Mouse (Mus musculus): ENCODE measurements at regions not wholly inside any gene's neighbourhood (a gene's known extent, or its start where the extent isn't known, plus 50 kb on each side); places are given as distances from the start of the nearest gene placed in this dataset.

DNA sequence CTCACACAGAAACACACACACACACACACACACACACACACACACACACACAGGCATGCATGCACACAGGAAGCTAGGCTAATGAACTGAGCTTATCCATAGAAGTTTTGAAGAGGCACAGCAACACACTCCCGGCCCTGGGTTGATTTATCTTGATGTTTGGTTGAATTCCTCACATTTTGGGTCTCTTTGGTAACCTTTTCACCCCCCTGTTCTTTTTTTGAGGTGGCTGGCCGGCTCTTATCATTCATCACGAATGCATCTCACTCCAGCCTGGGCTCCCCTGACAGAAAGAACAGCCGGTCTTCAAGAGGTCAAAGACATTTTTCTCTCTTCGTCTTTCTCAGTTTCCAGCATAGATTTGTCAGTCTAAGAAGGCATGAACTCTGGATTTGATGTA, 304.2 kb upstream of the Tbx3 start:
- Histone ChIP-seq H3K9me3 (replicated peaks; ENCODE audit: insufficient read depth, low read length) (no peaks in the 10 kb centered on the region), H3K36me3 (ENCODE audit: control insufficient read depth in 1 of 2, insufficient read depth in 2 of 2, low read length in 2 of 2) (no peaks in the 10 kb centered on the region)
- no peak for DNase-seq (ENCODE audit: low read depth, low spot score)

DNA sequence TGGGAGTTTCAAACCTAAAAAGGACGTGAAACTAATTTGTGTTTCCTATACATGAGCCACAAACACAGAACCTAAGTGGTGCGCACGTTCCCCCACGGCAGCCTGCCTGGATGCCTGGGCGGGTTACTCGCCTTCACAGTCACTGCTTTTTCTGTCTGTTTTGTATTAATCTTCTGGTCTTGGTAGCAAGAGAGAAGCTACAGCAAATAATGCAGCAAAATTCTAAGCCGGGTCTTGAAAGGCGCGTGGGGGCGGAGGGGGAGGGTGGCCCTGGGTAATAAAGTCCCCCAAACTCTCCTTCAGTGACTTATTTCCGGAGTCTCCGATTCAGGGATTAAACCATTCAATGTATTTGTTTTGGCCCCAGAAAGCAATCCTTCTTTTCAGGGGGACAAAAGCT, 300.0 kb upstream of the Tbx3 start:
- Histone ChIP-seq H3K9ac (ENCODE audit: control insufficient read depth, low read depth, low read length, poor library complexity, severe bottlenecking) (no peak overlapping the region), H3K36me3 (ENCODE audit: control insufficient read depth in 1 of 2, insufficient read depth in 2 of 2, low read length in 2 of 2) (no peaks in the 10 kb centered on the region), H3K79me2 (ENCODE audit: control insufficient read depth, insufficient read depth, low read length, poor library complexity) (no peaks in the 10 kb centered on the region), H3K27me3 (ENCODE audit: control insufficient read depth in 1 of 2, insufficient read depth in 2 of 2, low read length in 2 of 2) (no peaks in the 10 kb centered on the region), H3K9me3 (replicated peaks; ENCODE audit: insufficient read depth, low read length) (no peaks in the 10 kb centered on the region), H3K4me1 (ENCODE audit: control insufficient read depth in 1 of 2, insufficient read depth in 2 of 2, low read length in 2 of 2) (no peaks in the 10 kb centered on the region), H3K27ac (ENCODE audit: control insufficient read depth, low read depth, low read length) (no peak overlapping the region), H3K4me3 (ENCODE audit: control insufficient read depth in 1 of 2, insufficient read depth in 1 of 2, low read depth in 2 of 2, low read length in 2 of 2) (no peak overlapping the region)
- no peak for TF ChIP-seq MEF2A (IDR thresholded peaks at IDR 0.05; ENCODE audit: extremely low read depth, insufficient replicate concordance, low read depth, low read length, poor library complexity, severe bottlenecking)
- TF ChIP-seq CHD2 (IDR thresholded peaks at IDR 0.05; ENCODE audit: low read length): no peak
- TF ChIP-seq USF1 (IDR thresholded peaks at IDR 0.05; ENCODE audit: low read depth, low read length): no peak
- no peak for TF ChIP-seq MAFK (IDR thresholded peaks at IDR 0.05; ENCODE audit: borderline replicate concordance, low read depth, low read length)
- no peak for TF ChIP-seq ZMIZ1 (IDR thresholded peaks at IDR 0.05; ENCODE audit: low read depth, low read length)
- no peak for TF ChIP-seq ZNF384 (IDR thresholded peaks at IDR 0.05; ENCODE audit: low read depth, low read length)
- TF ChIP-seq MAX (IDR thresholded peaks at IDR 0.05; ENCODE audit: low read length): no peak
- TF ChIP-seq GABPA (IDR thresholded peaks at IDR 0.05; ENCODE audit: low read depth, low read length): no peak
- no peak for TF ChIP-seq USF2 (IDR thresholded peaks at IDR 0.05; ENCODE audit: borderline replicate concordance in 1 of 2, insufficient read depth in 1 of 2, low read depth in 1 of 2, low read length in 2 of 2)
- no peak for DNase-seq (ENCODE audit: low read depth, low spot score)

More for the DNA sequence above, 304.2 kb upstream of the Tbx3 start:
- Histone ChIP-seq H3K27ac (ENCODE audit: control insufficient read depth, low read depth, low read length) (no peak overlapping the region), H3K4me1 (ENCODE audit: control insufficient read depth in 1 of 2, insufficient read depth in 2 of 2, low read length in 2 of 2) (no peaks in the 10 kb centered on the region), H3K27me3 (ENCODE audit: control insufficient read depth in 1 of 2, insufficient read depth in 2 of 2, low read length in 2 of 2) (no peaks in the 10 kb centered on the region), H3K9ac (ENCODE audit: control insufficient read depth, low read depth, low read length, poor library complexity, severe bottlenecking) (no peak overlapping the region), H3K4me3 (ENCODE audit: control insufficient read depth in 1 of 2, insufficient read depth in 1 of 2, low read depth in 2 of 2, low read length in 2 of 2) (no peak overlapping the region), H3K79me2 (ENCODE audit: control insufficient read depth, insufficient read depth, low read length, poor library complexity) (no peaks in the 10 kb centered on the region)
- TF ChIP-seq GATA1 (IDR thresholded peaks at IDR 0.05; ENCODE audit: low read depth, low read length) (no peak), ZNF384 (IDR thresholded peaks at IDR 0.05; ENCODE audit: low read depth, low read length) (no peak), POLR2AphosphoS5 (IDR thresholded peaks at IDR 0.05; ENCODE audit: borderline replicate concordance, low read depth, low read length) (no peak), JUND (IDR thresholded peaks at IDR 0.05; ENCODE audit: low read depth, low read length) (no peak), MYC (IDR thresholded peaks at IDR 0.05; ENCODE audit: low read depth, low read length) (no peak), ZMIZ1 (IDR thresholded peaks at IDR 0.05; ENCODE audit: low read depth, low read length) (no peak), MXI1 (IDR thresholded peaks at IDR 0.05; ENCODE audit: low read depth, low read length) (no peak), MAFK (IDR thresholded peaks at IDR 0.05; ENCODE audit: borderline replicate concordance, low read depth, low read length) (no peak), RAD21 (IDR thresholded peaks at IDR 0.05; ENCODE audit: low read depth, low read length) (no peak), ETS1 (IDR thresholded peaks at IDR 0.05; ENCODE audit: low read depth, low read length) (no peak), MYB (IDR thresholded peaks at IDR 0.05; ENCODE audit: low read depth, low read length) (no peak), MAX (IDR thresholded peaks at IDR 0.05; ENCODE audit: low read length) (no peak), TBP (IDR thresholded peaks at IDR 0.05; ENCODE audit: low read depth, low read length) (no peak)
